Mouse (Mus musculus) right cerebral cortex, adult 2 months (tissue): ENCODE results near the gene Lrrfip2.

ENCODE experiments used
- DNase-seq, 2 experiments: peaks; one replicate each; pipeline ENCODE4 v3.0.0; 2021 to 2022; ENCODE audit warnings: low spot score in 2 of 2

Gene Lrrfip2

DNA sequence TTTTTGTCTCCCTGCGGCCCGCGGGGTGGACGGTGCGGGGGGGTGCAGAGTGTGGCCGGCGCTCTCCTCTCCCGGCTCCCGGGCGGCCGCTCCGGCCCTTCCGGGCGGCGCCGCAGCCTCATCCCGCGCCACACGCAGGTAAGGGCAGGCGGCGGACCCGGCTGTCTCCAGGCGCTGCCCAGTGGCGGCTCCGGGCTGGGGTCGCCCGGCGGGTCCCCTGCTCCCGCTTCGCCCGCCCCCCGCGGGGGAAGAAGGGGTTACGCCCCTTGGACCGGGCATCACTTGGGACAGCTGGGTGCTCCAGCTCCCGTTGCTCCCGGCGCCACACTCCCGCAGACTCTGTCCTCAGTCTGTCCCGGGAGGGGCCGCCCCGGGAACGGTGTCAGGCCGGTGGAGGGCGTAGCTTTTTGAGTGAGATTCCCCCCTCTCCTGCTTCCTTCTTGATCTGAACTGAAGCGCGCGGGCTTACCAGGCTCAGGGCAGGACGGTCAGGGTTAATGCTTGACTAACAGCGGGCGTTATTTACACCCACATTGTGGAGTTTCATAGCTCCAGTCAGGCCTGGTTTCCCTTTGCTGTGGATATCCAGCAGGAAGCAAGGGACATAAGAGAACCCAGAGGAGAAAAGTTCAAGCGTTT lies 979 bp downstream of the Lrrfip2 start:
- peak; percentile 24 to 40 for DNase-seq

DNA sequence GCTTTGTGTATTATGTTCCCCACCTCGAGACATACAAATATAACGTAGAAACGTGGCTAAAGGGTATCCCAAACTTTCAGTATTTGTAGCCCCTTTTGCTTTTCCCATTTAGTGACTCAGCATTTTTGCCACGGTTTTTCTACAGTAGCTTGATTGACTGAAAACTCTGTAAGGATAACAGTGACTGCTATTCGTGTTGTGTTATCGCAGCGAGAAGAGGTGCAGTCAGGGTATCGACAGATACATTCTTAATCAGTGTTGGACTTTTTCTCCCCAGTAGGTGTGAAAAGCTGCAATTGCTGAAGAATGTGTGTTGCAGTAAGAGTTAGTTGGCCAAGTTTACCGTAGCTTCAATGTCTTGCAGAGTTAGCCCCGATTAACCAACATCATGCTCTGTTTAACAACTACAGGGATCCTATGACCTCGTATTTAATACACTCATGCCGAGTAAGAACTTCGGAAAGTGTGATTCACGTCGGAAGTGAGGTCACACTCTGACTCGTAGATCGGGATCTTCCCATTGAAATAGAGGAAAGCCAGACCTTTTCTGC lies 1.6 kb downstream of the Lrrfip2 start:
- peak; percentile 5 to 20 for DNase-seq

DNA sequence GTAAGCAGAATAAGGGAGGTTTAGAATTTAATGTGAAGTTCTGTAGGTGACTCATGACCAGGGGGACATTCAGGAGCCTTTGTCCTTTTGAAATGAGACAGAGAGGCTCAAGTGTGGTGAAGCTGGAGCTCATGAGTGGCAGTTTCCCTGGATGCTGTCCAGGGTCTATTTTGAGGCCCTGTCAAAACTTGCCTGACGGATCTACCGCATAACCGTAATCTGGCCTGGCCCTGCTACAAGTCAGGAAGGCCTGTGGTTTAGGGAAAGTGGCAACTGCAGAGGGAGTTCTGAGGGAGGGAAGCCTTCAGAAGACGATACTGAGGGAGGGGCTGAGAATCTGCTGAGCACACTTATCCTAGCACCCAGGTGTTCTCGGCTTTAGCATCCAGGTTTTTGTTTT lies 5.1 kb downstream of the Lrrfip2 start:
- no peak for DNase-seq

DNA sequence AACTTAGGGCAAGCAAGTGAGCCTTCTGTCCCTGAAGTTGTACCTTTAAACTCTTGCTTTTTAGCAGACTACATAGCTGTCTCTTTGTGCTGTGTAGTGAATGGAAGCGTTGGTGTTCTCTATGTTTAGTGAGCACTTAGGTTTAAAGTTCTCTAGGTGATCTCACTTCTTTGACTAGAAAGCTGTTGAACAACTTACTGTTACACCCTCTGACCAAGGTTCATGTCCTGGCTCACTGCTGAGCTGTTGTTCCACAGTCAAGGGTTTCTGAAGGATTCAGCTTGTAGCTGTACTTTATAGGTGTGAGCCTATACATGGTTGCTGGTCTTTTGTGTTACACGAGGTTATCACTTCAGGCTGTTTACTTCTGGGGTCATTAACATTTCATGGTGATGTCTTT lies 5.9 kb downstream of the Lrrfip2 start:
- no peak for DNase-seq

DNA sequence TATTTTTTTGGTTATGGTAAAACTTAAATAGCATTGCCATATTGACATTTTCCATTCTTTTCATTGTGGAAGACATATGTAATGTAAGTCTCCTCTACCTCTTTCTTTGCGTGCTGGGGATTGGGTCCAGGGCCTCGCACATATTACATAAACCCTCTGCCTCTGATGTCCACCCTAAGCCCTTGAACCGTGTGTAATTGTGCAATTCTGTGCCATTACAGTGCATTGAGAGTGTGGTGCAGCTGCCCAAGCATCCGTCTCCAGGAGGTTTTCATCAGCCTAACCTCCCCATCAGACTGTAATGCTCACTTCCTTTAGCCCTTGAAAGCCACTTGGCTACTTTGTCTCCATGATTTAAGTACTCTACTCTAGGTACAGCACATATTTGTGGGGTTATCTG lies 7.0 kb downstream of the Lrrfip2 start:
- DNase-seq: no peak

DNA sequence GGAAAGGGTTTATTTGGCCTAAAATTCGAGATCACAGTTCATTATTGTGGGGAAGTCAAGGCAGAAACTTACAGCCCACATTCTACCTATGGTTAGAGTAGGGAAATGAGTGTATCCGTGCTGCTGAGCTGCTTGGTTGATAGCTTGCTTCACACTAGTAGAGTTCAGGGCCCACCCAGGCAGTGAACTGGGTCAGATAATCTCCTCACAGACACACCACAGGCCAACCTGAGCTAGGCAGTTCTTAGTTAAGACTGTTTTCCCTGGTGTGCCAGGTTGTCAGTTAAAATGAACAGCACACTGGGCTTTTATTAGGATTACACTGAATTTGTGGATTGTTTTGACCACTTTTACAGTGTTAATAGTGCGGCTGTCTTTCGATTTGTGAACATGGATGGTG lies 9.3 kb downstream of the Lrrfip2 start:
- DNase-seq: no peak

DNA sequence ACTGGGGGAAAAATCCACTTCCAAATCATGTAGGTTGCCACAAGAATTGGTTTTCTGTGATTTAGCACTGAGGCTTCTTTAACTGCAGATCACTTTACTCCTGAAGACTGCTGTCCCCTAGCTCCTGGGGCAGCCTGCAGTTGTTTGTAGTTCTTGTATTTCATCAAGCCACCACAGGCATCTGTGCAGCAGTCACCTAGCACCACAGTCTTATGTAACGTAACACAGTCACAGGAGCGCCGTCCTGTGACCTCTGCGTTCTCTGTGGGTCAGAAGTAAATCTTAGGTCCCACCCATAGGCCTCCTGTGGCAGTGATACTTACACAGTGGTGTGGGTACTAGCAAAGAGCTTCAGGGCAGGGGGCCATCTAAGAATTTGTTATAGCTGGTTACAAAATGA lies 10.4 kb downstream of the Lrrfip2 start:
- DNase-seq: no peak

DNA sequence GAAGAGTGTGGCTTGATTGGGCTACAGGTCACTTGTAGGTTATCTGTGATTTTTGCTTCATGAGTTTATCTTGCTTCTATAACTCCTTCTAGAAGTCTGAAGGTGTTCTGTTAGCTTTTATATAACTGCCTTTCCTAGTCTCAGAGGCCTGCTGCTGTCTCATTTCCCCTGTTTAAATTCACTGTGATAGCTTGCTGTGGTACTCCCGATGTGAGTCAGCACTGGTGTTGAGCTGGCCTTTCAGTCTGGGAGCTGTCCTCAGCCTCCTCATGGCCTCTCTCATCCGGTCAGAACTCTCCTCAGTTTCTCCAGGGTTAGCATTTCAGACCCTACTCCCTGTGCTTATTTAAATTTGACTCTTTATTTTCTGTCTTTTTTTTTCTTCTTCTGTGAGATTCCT lies 12.7 kb downstream of the Lrrfip2 start:
- no peak for DNase-seq

DNA sequence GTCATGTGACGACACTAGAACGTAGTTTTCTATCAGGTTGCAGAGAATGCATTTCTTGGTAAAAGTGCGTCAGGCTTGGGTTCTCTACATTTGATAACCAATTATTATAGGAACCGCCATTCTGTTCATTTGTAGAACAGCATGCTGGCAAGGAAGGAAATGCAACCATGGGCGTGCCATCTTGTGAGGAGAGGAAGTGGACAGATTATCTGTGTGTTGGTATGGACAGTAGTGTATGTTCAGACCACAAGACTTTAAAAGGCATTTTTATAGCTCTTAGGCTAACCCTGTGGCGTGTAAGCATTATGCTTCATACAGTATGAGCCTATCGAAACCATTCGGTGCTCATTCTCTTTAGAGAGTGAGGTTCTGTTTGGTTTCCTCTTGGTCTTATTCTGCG lies 20.8 kb downstream of the Lrrfip2 start:
- no peak for DNase-seq

DNA sequence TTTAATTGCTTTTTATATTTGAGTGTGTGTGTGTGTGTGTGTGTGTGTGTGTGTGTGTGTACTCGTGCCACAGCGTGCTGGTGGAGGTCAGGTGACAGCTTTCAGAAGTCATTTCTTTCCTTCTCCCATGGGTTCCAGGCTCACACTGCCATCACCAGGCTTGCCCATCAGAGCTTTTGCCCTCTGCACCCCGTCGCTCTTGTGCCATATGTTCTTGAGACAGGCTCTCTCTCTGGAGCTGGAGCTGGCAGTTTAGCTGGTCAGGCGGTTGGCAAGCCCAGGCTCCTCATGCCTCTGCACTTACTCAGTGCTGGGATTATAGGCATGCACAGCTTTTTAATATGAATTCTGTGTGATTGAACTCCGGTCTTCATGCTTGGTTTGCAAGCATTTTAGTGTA lies 25.3 kb downstream of the Lrrfip2 start:
- DNase-seq: no peak

DNA sequence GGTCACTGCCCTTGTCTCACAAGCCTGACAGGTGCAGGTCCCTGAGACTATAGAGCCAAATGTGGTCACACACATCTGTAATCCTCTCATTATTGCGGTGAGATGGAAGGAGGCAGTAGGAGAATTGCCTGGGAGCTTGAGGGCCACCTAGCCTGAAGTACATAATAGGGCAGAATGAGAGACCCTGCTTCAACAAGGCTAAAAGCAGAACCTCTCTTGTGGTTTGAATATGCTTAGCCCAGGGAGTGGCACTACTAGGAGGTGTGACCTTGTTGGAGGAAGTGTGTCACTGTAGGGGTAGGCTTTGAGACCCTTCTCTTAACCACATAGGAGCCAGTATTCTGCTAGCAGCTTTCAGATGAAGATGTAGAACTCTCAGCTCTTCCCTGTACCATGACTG lies 26.0 kb downstream of the Lrrfip2 start:
- DNase-seq: no peak

DNA sequence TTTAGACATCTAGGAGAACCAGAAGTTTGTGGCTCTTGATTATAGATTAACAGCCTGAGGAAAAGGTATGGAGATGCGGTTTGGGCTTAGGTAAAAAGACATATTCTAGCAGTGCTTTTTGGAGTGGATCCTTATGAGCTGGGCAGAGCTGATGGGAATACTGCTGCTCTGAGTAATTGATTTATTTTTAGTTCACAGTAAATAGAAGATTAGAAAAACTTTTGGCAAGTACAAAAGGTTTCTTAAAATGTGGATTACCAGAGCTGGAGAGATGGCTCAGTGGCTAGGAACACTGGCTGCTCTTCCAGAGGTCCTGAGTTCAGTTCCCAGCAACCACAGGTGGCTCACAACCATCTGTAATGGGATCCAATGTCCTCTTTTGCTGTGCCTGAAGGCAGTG lies 27.3 kb downstream of the Lrrfip2 start:
- no peak for DNase-seq

DNA sequence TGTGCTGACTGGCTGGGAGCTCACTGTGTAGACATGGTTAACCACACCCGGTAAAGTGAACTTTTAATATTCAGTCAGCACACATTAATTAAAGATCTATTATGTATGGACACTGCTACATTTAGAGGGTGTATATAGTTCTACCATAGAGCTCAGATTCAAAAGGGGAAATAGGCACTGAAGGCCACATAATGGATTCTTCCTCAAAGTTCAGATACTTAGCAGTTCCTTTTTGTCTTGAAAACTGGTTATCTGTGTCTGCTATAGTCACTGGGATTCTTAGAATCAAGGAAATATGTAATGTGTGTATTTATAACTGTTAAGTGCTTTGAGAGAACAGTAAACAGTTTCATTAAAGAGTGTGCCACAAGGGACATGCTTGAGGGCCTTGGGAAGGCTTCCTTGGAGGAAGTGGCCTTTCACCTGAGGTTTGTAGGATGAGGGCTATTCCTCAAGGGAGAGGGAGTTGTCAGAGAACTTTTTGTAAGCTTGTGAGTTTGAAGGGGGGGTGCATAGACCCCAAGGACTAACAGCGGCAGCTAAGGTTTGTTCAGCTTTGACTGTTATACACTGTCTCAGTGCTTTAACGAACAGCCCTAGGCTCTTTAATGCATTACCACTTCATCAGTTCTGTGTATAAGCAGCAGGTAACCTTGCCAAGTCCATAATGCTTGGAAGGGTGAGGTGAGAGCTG lies 28.3 kb downstream of the Lrrfip2 start:
- DNase-seq: no peak

DNA sequence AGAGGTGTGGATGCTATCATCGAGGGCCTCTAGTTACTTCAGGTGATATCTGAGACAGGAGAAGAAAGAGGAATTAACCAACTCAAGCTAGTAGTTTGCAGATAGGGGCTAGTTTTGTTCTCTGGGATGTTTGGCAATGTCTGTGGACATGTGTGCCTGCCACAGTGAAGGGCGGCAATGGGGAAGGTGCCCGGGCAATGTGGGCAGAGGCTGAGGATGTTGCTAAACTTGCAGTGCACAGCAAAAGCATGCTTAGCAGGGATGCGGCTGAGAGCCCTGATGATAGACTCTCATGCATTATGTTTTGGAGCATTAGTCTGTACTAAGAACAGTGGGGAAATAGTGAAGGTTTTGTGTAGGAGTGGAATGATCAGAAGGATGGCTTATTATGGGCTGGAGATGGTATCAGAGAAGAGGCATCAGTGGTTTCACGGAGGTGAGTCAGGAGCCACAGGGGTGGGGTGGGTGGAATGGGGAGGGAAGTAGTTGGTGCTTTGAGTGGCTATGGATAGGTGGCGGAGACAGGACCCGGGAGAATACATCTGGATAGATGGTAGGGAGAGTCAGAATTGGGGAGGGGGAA lies 28.9 kb downstream of the Lrrfip2 start:
- no peak for DNase-seq

DNA sequence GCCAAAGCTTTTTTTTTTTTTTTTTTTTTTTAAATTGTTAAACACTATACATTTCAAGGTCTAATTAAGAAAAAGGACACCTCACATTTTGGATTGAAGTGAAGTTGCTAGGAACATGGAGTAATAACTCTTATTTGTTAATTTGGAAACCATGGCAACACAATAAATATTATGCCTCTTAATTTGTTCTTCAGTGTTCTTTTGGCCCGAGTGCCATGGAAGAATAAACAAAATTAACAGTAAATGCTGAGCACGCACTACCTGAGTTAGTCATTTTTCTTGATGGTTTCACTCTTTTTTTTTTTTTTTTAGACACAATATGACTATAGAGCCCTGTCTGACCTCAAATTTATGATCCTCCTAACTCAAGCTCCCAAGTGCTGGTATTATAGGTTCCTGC lies 30.6 kb downstream of the Lrrfip2 start:
- no peak for DNase-seq

DNA sequence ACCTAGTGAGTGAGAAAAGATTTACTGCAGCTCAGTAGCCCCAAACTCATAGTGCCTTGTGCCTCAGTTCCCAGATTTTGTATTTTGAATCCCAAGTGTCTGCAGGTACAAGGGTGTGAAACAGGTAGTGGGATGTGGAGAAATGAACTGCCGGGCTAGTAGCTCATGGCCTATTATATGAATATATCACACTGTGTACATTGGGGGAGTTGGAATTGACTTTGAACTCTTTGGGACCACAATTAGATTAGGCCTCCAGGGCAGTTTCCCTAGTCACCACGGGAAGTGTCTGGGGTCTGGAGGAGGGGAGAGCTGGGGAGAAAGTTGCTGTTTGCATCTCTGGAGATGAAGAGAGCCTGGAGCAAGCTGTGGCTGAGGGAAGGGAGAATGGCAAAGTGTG lies 31.0 kb downstream of the Lrrfip2 start:
- DNase-seq: no peak

DNA sequence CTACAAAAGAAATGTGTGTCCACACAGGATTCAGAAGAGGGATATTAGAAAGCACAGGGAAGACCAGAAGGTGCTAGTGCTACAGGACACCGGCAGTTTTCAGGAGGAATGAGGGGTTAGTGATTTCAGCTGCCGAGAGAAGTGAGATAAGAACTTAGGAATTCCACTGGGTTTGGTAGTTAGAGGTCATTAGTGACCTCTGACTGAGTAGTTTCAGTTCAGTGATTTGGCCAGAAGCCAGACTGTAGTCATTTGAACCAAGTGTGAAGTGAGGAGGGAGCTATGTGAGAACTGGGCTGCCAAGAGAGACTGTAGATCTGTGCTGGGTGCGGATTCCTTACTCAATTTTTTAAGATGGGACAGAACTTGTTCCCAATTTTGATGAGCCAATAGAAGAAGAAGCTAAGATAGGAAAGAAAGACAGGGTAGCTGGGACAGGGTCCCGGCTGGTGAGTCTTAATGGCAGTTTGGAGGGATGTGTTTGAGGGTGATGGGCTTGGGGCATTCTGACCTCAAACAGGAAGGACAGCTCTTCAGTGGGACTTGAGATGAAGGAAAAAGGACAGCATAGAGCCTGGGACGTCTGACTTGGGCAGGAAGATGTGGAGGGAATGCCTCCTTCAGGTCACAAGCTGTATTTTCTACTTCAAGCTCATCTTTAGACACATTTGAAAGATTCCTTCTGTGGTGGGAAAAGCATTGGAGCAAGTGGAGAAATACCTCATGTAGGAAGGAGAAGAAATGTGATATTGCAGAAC lies 32.0 kb downstream of the Lrrfip2 start:
- DNase-seq: no peak

DNA sequence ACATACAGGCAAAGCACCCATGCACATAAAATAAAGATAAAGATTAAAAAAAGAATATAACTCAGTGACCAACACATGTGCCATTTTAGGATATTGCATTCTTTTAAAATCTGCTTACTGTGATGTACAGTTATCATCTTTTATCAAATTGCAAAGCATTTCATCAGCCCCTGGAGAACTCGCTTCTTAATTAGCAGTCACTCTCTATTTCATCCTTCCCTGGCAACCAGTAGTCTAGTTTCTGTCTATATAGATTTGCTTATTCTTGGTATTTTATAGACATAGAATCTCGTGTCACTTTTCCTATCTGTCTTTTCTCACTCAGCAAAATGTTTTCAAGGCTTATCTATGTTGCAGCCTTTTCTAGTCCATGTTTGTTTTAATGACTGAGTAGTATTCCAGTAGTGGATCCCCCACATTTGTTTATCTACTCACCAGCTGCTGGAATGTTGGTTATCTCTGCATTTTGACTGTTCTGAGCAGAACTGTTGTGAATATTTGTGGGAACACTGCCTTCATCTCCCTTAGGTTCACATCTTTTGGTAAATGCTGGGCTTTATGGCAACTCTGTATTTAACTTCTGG lies 35.0 kb downstream of the Lrrfip2 start:
- no peak for DNase-seq

DNA sequence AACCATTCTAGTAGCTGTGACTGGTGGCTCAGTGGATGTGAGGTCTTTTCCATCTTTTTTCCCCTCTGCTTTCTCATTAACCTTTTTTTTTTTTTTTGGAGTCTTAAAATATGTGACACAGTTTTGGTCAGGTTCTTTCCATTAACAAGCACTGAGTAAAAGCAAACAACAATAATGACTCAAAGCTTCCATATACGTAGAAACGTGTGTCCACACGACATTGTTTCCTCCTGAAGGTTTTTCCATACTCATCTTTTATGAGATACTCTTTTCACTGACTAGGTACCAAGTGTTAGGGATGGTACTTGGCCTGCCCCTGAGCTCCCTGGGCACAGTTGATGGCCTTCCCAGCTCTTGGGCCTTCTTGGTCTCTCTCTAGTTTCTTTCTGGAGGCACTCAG lies 35.6 kb downstream of the Lrrfip2 start:
- no peak for DNase-seq

DNA sequence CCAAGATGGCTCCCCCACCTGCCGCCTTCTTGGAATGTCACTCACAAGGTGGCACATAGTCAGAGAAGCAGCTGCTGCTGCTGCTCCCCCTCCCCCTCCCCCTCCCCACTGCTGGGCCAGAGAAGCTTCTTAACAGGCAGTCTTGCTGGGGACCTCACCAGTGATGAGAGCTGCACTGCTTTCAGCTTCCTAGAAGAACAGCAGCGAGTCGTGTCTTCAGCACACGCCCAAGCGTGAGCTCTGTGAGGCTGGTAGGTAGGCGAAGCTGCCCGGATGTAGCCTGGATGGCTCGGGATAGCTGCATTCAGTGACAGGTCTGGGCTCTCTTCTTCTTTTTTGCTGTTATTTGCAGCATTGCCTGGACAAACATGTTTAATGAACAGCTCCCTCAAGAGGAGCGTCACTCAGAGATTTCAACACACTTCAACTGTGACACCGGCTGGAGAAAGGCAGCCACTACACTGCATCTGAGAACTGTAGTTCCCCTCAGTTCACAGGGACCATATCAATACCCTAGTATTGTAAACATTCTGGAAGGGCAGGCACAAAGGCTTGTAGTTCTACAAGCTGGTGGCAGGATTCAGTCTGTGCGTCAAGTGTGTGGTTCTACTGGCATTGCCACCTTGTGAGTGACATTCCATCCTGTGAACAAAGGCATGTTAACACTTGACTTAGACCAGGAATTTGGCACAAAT lies 38.5 kb downstream of the Lrrfip2 start:
- DNase-seq: no peak

DNA sequence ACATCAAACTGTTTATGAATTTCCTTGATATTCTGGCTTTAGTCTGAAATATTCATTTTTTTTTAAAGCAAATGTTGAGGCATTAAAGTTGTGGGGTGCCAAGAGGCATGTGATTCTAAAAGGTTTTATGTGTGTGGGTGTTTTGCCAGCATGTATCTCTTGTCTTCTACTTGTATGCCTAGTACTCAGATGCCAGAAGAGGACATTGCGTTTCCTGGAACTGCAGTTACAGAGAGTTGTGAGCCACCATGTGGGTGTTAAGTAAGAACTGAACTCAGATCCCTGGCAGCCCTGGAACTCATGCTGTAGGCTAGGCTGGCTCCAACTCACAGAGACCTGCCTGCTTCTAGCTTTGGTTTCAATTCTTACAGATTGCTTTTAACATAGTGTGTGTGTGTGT lies 42.2 kb downstream of the Lrrfip2 start:
- peak; percentile 33 to 42 for DNase-seq
